Mouse (Mus musculus) lung, embryonic 15.5 days (tissue): ENCODE measurements at regions not wholly inside any gene's neighbourhood (a gene's known extent, or its start where the extent isn't known, plus 50 kb on each side); places are given as distances from the start of the nearest gene placed in this dataset.

Source experiments
- ATAC-seq: fragments of 200-750 bp; cut with Nextera tagmentation; 2 replicates; pipeline ENCODE4 v1.8.0; 2017; ENCODE audit warnings: moderate number of reproducible peaks, borderline replicate concordance; ENCODE audit not compliant: low FRiP score, low TSS enrichment; ENCODE audit errors: extremely low read depth
- H3K27ac ChIP-seq: fragments of 300-500 bp; sonication (generic); 2 replicates; pipeline ENCODE4 v1.5.1; 2015; ENCODE audit warnings: moderate library complexity, mild to moderate bottlenecking, inconsistent platforms
- H3K27me3 ChIP-seq: fragments of 300-500 bp; sonication (generic); 2 replicates; pipeline ENCODE4 v1.6.1; 2015; ENCODE audit warnings: inconsistent platforms
- H3K36me3 ChIP-seq: fragments of 300-500 bp; sonication (generic); 2 replicates; pipeline ENCODE4 v1.6.1; 2015; ENCODE audit warnings: inconsistent platforms
- H3K4me1 ChIP-seq: fragments of 300-500 bp; sonication (generic); 2 replicates; pipeline ENCODE4 v1.6.1; 2015; ENCODE audit warnings: inconsistent platforms
- H3K4me2 ChIP-seq: fragments of 300-500 bp; sonication (generic); 2 replicates; pipeline ENCODE4 v1.6.1; 2015; ENCODE audit warnings: inconsistent platforms, mild to moderate bottlenecking, moderate library complexity
- H3K4me3 ChIP-seq: fragments of 300-500 bp; sonication (generic); 2 replicates; pipeline ENCODE4 v1.5.1; 2015; ENCODE audit warnings: mild to moderate bottlenecking, inconsistent platforms
- H3K9ac ChIP-seq: fragments of 300-500 bp; sonication (generic); 2 replicates; pipeline ENCODE4 v1.6.1; 2015; ENCODE audit warnings: inconsistent platforms
- H3K9me3 ChIP-seq: fragments of 300-500 bp; sonication (generic); 2 replicates; pipeline ENCODE4 v1.6.1; 2016; ENCODE audit warnings: inconsistent platforms
- WGBS: fragments of 180-500 bp; shearing (Covaris S2); methylation state at CpG from one replicate; pipeline ENCODE4 v1.1.7; 2015; 5-methylcytosine and 5-hydroxymethylcytosine counted together

GRCm38 (mm10) chr6:100055980-100056379 lies 231.3 kb downstream of the Rybp start:
- 36% methylated on average over 5 of the region's 5 CpGs for WGBS
- no peak for ATAC-seq
- Histone ChIP-seq H3K4me1 (peaks cover 9% of the 10 kb centered on the region), H3K4me2 (no peak overlapping the region), H3K27ac (no peak overlapping the region), H3K36me3 (no peaks in the 10 kb centered on the region), H3K27me3 (peaks cover 9% of the 10 kb centered on the region; the same call in 1 of the 2 replicates), H3K4me3 (no peak overlapping the region), H3K9ac (no peak overlapping the region), H3K9me3 (no peaks in the 10 kb centered on the region)

DNA sequence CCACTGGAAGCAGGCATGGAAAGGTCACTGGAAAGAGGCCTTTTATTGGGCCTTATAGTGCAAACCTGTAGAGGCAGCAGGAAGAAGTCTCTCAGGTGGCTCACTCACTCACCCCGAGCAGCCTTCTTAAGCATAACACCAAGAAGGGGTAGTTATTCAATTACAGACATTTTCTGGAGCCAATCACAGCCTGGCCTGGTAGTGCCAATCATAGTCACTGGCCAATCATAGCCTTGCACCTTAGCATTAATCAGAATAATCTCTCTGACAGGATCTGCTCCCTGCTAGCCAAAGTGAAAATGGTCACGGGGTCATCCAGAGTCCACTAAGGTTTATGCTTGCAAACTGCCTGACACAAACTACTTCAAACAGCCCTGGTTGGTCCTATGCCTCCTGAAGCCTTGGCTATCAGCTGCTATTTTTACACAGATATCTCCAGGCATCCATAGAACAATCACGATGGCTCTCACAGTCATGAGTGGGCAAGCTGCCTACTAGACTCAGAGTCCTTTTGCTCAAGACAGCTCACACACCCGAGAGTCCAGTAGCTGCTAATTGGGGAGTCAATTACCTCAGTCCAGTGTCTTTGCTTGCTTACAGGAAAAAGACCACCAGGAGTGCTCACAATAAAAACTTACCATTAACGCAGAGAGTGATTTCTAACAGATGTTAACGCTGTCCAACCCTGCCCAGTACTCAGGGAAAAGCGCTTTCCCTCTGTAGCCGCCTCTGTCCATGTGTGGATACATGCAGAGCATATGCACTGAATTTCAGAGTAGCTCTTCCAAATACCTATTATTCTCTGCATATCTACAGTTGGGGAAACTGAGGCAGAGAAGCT lies 234.1 kb downstream of the Rybp start:
- Histone ChIP-seq H3K9me3 (no peaks in the 10 kb centered on the region), H3K9ac (no peak overlapping the region), H3K4me1 (no peaks in the 10 kb centered on the region), H3K4me3 (no peak overlapping the region), H3K4me2 (no peak overlapping the region), H3K36me3 (no peaks in the 10 kb centered on the region), H3K27ac (no peak overlapping the region), H3K27me3 (peaks cover 9% of the 10 kb centered on the region; the same call in 1 of the 2 replicates)
- 42% methylated on average over 8 of the region's 8 CpGs for WGBS
- no peak for ATAC-seq

- no peak overlapping the region for H3K9ac ChIP-seq
- no peaks in the 10 kb centered on the region; the same call in 1 of the 2 replicates for H3K4me1 ChIP-seq
- ATAC-seq, result no peak
- no peak overlapping the region for H3K4me3 ChIP-seq
- no peaks in the 10 kb centered on the region for H3K9me3 ChIP-seq
- H3K36me3 ChIP-seq, result no peaks in the 10 kb centered on the region
- H3K27me3 ChIP-seq, result peaks cover 7% of the 10 kb centered on the region; the same call in 1 of the 2 replicates
- H3K27ac ChIP-seq, result no peak overlapping the region
- 88% methylated on average over 4 of the region's 4 CpGs for WGBS
- H3K4me2 ChIP-seq, result no peak overlapping the region
Observed at GRCm38 (mm10) chr6:100052406-100052805, 234.9 kb downstream of the Rybp start.

- no peak for ATAC-seq
- H3K9me3 ChIP-seq, result no peaks in the 10 kb centered on the region
- H3K36me3 ChIP-seq, result no peaks in the 10 kb centered on the region
- no peak overlapping the region for H3K9ac ChIP-seq
- H3K27ac ChIP-seq, result no peak overlapping the region
- no peak overlapping the region for H3K4me2 ChIP-seq
- H3K4me3 ChIP-seq, result no peak overlapping the region
- peaks cover 16% of the 10 kb centered on the region for H3K4me1 ChIP-seq
- WGBS, result 70% methylated on average over 3 of the region's 3 CpGs
- H3K27me3 ChIP-seq, result no peaks in the 10 kb centered on the region
Observed at GRCm38 (mm10) chr6:100049036-100049435, 238.2 kb downstream of the Rybp start.

- Histone ChIP-seq H3K4me2 (no peak overlapping the region), H3K27me3 (no peaks in the 10 kb centered on the region), H3K4me1 (peaks cover 16% of the 10 kb centered on the region), H3K36me3 (no peaks in the 10 kb centered on the region), H3K9ac (no peak overlapping the region), H3K4me3 (no peak overlapping the region), H3K27ac (peak overlapping the region; percentile 11; the same call in 1 of the 2 replicates), H3K9me3 (no peaks in the 10 kb centered on the region)
- no peak for ATAC-seq
- WGBS, result 23% methylated on average over 12 of the region's 12 CpGs
Observed at GRCm38 (mm10) chr6:100046186-100046990, 240.9 kb downstream of the Rybp start.

GRCm38 (mm10) chr6:100045109-100045508 lies 242.2 kb downstream of the Rybp start:
- H3K36me3 ChIP-seq, result no peaks in the 10 kb centered on the region
- 66% methylated on average over 6 of the region's 6 CpGs for WGBS
- H3K9me3 ChIP-seq, result no peaks in the 10 kb centered on the region
- no peak overlapping the region for H3K9ac ChIP-seq
- no peak overlapping the region for H3K4me2 ChIP-seq
- ATAC-seq, result no peak
- H3K4me3 ChIP-seq, result no peak overlapping the region
- H3K4me1 ChIP-seq, result peaks cover 16% of the 10 kb centered on the region
- no peak overlapping the region for H3K27ac ChIP-seq
- H3K27me3 ChIP-seq, result no peaks in the 10 kb centered on the region

- Histone ChIP-seq H3K4me2 (no peak overlapping the region), H3K9me3 (no peaks in the 10 kb centered on the region), H3K27me3 (no peaks in the 10 kb centered on the region), H3K9ac (no peak overlapping the region), H3K36me3 (no peaks in the 10 kb centered on the region), H3K4me1 (peaks cover 13% of the 10 kb centered on the region), H3K4me3 (no peak overlapping the region), H3K27ac (no peak overlapping the region)
- no peak for ATAC-seq
- 45% methylated on average over 5 of the region's 5 CpGs for WGBS
Observed at GRCm38 (mm10) chr6:100041161-100041560, 246.1 kb downstream of the Rybp start.

GRCm38 (mm10) chr6:100040459-100040984 lies 246.8 kb downstream of the Rybp start:
- Histone ChIP-seq H3K4me2 (no peak overlapping the region), H3K4me3 (no peak overlapping the region), H3K9ac (no peak overlapping the region), H3K27me3 (no peaks in the 10 kb centered on the region), H3K36me3 (no peaks in the 10 kb centered on the region), H3K27ac (no peak overlapping the region), H3K9me3 (no peaks in the 10 kb centered on the region), H3K4me1 (peaks cover 7% of the 10 kb centered on the region; the same call in 1 of the 2 replicates)
- ATAC-seq, result no peak
- WGBS, result 15% methylated on average over 7 of the region's 7 CpGs

GRCm38 (mm10) chr6:100032701-100033100 lies 254.6 kb downstream of the Rybp start:
- Histone ChIP-seq H3K36me3 (no peaks in the 10 kb centered on the region), H3K27ac (no peak overlapping the region), H3K9ac (no peak overlapping the region), H3K4me3 (no peak overlapping the region), H3K9me3 (no peaks in the 10 kb centered on the region), H3K27me3 (peaks cover 3% of the 10 kb centered on the region; the same call in 1 of the 2 replicates), H3K4me1 (no peaks in the 10 kb centered on the region), H3K4me2 (no peak overlapping the region)
- 69% methylated on average over 10 of the region's 10 CpGs for WGBS
- no peak for ATAC-seq

GRCm38 (mm10) chr6:100030522-100030921 lies 256.8 kb downstream of the Rybp start:
- Histone ChIP-seq H3K27me3 (peaks cover 5% of the 10 kb centered on the region; the same call in 1 of the 2 replicates), H3K4me2 (no peak overlapping the region), H3K4me1 (no peaks in the 10 kb centered on the region), H3K27ac (no peak overlapping the region), H3K9ac (no peak overlapping the region), H3K4me3 (no peak overlapping the region), H3K9me3 (no peaks in the 10 kb centered on the region), H3K36me3 (no peaks in the 10 kb centered on the region)
- no peak for ATAC-seq
- 41% methylated on average over 2 of the region's 2 CpGs for WGBS

GRCm38 (mm10) chr6:100030010-100030409 lies 257.3 kb downstream of the Rybp start:
- Histone ChIP-seq H3K36me3 (no peaks in the 10 kb centered on the region), H3K27ac (no peak overlapping the region), H3K4me2 (no peak overlapping the region), H3K4me3 (no peak overlapping the region), H3K27me3 (peaks cover 5% of the 10 kb centered on the region; the same call in 1 of the 2 replicates), H3K4me1 (no peaks in the 10 kb centered on the region), H3K9ac (no peak overlapping the region), H3K9me3 (no peaks in the 10 kb centered on the region)
- ATAC-seq, result no peak
- 48% methylated on average over 9 of the region's 9 CpGs for WGBS

- no peaks in the 10 kb centered on the region for H3K9me3 ChIP-seq
- H3K4me3 ChIP-seq, result no peak overlapping the region
- peaks cover 5% of the 10 kb centered on the region; the same call in 1 of the 2 replicates for H3K27me3 ChIP-seq
- H3K36me3 ChIP-seq, result no peaks in the 10 kb centered on the region
- H3K27ac ChIP-seq, result no peak overlapping the region
- H3K9ac ChIP-seq, result no peak overlapping the region
- no peak overlapping the region for H3K4me2 ChIP-seq
- no peaks in the 10 kb centered on the region for H3K4me1 ChIP-seq
- no peak for ATAC-seq
- 50% methylated on average over 5 of the region's 5 CpGs for WGBS
Observed at GRCm38 (mm10) chr6:100027524-100027923, 259.8 kb downstream of the Rybp start.
